Mouse (Mus musculus) liver, adult 2 months (tissue): ENCODE data around the gene Kif5a. TPM values are rescaled to one million over a fixed set of nuclear protein-coding genes. Genes with fewer than 3 reads are reported as not detected.

Experiments used
- DNase-seq: peaks from one replicate; pipeline ENCODE4 v3.0.0-alpha.2; 2011; ENCODE audit warnings: low read depth, low spot score; ENCODE audit errors: extremely low read depth
- H3K27ac ChIP-seq: fragments of 200-500 bp; replicated peaks from 2 replicates; pipeline ENCODE4 v1.5.1; 2012; ENCODE audit warnings: low read depth, mild to moderate bottlenecking, control low read depth, inconsistent platforms, low read length; ENCODE audit not compliant: insufficient read depth
- H3K27me3 ChIP-seq: fragments of 200-500 bp; 2 replicates; pipeline ENCODE4 v1.6.1; 2012; ENCODE audit warnings: mild to moderate bottlenecking, moderate library complexity, low read length, inconsistent platforms; ENCODE audit not compliant: control insufficient read depth, insufficient read depth
- H3K36me3 ChIP-seq: fragments of 200-500 bp; 2 replicates; pipeline ENCODE4 v1.6.1; 2012; ENCODE audit warnings: low read length, inconsistent platforms; ENCODE audit not compliant: control insufficient read depth, insufficient read depth
- H3K4me1 ChIP-seq: fragments of 200-500 bp; 2 replicates; pipeline ENCODE4 v1.6.1; 2011; ENCODE audit warnings: low read length; ENCODE audit not compliant: control insufficient read depth, insufficient read depth
- H3K4me3 ChIP-seq: fragments of 200-500 bp; 2 replicates; pipeline ENCODE4 v1.5.1; 2011; ENCODE audit warnings: low read depth, mild to moderate bottlenecking, control low read depth, low read length, moderate library complexity; ENCODE audit not compliant: insufficient read depth
- H3K79me2 ChIP-seq: fragments of 200-500 bp; 2 replicates; pipeline ENCODE4 v1.6.1; 2012; ENCODE audit warnings: inconsistent platforms, mild to moderate bottlenecking, low read length, moderate library complexity; ENCODE audit not compliant: control insufficient read depth, insufficient read depth
- H3K9ac ChIP-seq: fragments of 200-500 bp; 2 replicates; pipeline ENCODE4 v1.6.1; 2012; ENCODE audit warnings: low read depth, mild to moderate bottlenecking, control low read depth, inconsistent platforms, low read length
- CTCF ChIP-seq: fragments of 200-500 bp; IDR thresholded peaks from 2 replicates; pipeline ENCODE4 v1.5.1; 2011; ENCODE audit warnings: low read depth, low read length, control low read depth
- POLR2A ChIP-seq: fragments of 200-500 bp; IDR thresholded peaks from 2 replicates; pipeline ENCODE4 v1.6.1; 2011; ENCODE audit warnings: low read length, control low read depth; ENCODE audit not compliant: insufficient read depth; ENCODE audit errors: extremely low read depth
- WGBS: fragments of 180-500 bp; shearing (Covaris S2); methylation state at CpG from one replicate; pipeline ENCODE4 v1.1.7; 2018; 5-methylcytosine and 5-hydroxymethylcytosine counted together
- polyA plus RNA-seq: library from polyadenylated mRNA; depleted of rRNA; stranded (reverse); fragments of >200 nt; gene quantifications from 2 replicates; pipeline ENCODE4 v1.2.3, GENCODE M21; 2012
- total RNA-seq: library from RNA; depleted of rRNA; stranded (reverse); fragments of >200 nt; gene quantifications from 2 replicates; pipeline ENCODE4 v1.2.3, GENCODE M21; 2014

Gene Kif5a
- total and polyA plus RNA-seq, 2 experiments, result 0.55 to 10.7 TPM

GRCm38 (mm10) chr10:127188079-127188453, 75.1 kb downstream of the Kif5a start:
- H3K9ac ChIP-seq, result peak overlapping the region; percentile 85
- peak overlapping the region; percentile 78; the same call in 1 of the 2 replicates for H3K4me3 ChIP-seq
- DNase-seq, result no peak
- peaks cover 2% of the 10 kb centered on the region; the same call in 1 of the 2 replicates for H3K4me1 ChIP-seq
- 6% methylated on average over 15 of the region's 21 CpGs for WGBS
- H3K27ac ChIP-seq, result no peak overlapping the region
- H3K27me3 ChIP-seq, result peaks cover 8% of the 10 kb centered on the region
- TF ChIP-seq CTCF, result no peak
- TF ChIP-seq POLR2A, result no peak
- H3K79me2 ChIP-seq, result no peaks in the 10 kb centered on the region
- H3K36me3 ChIP-seq, result no peaks in the 10 kb centered on the region

GRCm38 (mm10) chr10:127187371-127188078, 75.6 kb downstream of the Kif5a start:
- Histone ChIP-seq H3K27ac (no peak overlapping the region), H3K79me2 (no peaks in the 10 kb centered on the region), H3K9ac (no peak overlapping the region), H3K4me3 (no peak overlapping the region), H3K27me3 (peaks cover 8% of the 10 kb centered on the region), H3K36me3 (no peaks in the 10 kb centered on the region), H3K4me1 (peaks cover 2% of the 10 kb centered on the region; the same call in 1 of the 2 replicates)
- no peak for DNase-seq
- TF ChIP-seq CTCF (no peak), POLR2A (no peak)
- 76% methylated on average over 10 of the region's 10 CpGs for WGBS

- no peaks in the 10 kb centered on the region for H3K79me2 ChIP-seq
- peaks cover 2% of the 10 kb centered on the region; the same call in 1 of the 2 replicates for H3K4me1 ChIP-seq
- 96% methylated on average over 1 of the region's 1 CpGs for WGBS
- no peak overlapping the region for H3K27ac ChIP-seq
- TF ChIP-seq POLR2A, result no peak
- no peak for TF ChIP-seq CTCF
- no peak for DNase-seq
- H3K9ac ChIP-seq, result no peak overlapping the region
- H3K27me3 ChIP-seq, result peaks cover 8% of the 10 kb centered on the region
- no peak overlapping the region for H3K4me3 ChIP-seq
- H3K36me3 ChIP-seq, result no peaks in the 10 kb centered on the region
Measured at GRCm38 (mm10) chr10:127186451-127186850, 76.7 kb downstream of the Kif5a start.

- Histone ChIP-seq H3K4me3 (no peak overlapping the region), H3K27me3 (peaks cover 8% of the 10 kb centered on the region), H3K4me1 (peaks cover 2% of the 10 kb centered on the region; the same call in 1 of the 2 replicates), H3K9ac (no peak overlapping the region), H3K36me3 (no peaks in the 10 kb centered on the region), H3K79me2 (no peaks in the 10 kb centered on the region), H3K27ac (no peak overlapping the region)
- DNase-seq, result peak; percentile 40
- no peak for TF ChIP-seq CTCF
- no peak for TF ChIP-seq POLR2A
- 42% methylated on average over 15 of the region's 15 CpGs for WGBS
Measured at GRCm38 (mm10) chr10:127185506-127185905, 77.6 kb downstream of the Kif5a start.

GRCm38 (mm10) chr10:127185101-127185500, 78.0 kb downstream of the Kif5a start:
- no peak for TF ChIP-seq CTCF
- no peak for TF ChIP-seq POLR2A

GRCm38 (mm10) chr10:127183759-127184158, 79.4 kb downstream of the Kif5a start:
- peak overlapping the region; percentile 19; the same call in 1 of the 2 replicates for H3K4me3 ChIP-seq
- no peaks in the 10 kb centered on the region for H3K79me2 ChIP-seq
- no peaks in the 10 kb centered on the region for H3K36me3 ChIP-seq
- DNase-seq, result no peak
- TF ChIP-seq POLR2A, result no peak
- no peak for TF ChIP-seq CTCF
- H3K9ac ChIP-seq, result no peak overlapping the region; the same call in 1 of the 2 replicates
- no peak overlapping the region for H3K27ac ChIP-seq
- WGBS, result 16% methylated on average over 20 of the region's 20 CpGs
- H3K4me1 ChIP-seq, result peaks cover 2% of the 10 kb centered on the region
- peaks cover 12% of the 10 kb centered on the region for H3K27me3 ChIP-seq

More at GRCm38 (mm10) chr10:127185101-127185500, 78.0 kb downstream of the Kif5a start:
- Histone ChIP-seq H3K9ac (no peak overlapping the region), H3K36me3 (no peaks in the 10 kb centered on the region), H3K4me3 (no peak overlapping the region), H3K4me1 (peaks cover 2% of the 10 kb centered on the region; the same call in 1 of the 2 replicates), H3K27me3 (peaks cover 11% of the 10 kb centered on the region), H3K79me2 (no peaks in the 10 kb centered on the region), H3K27ac (no peak overlapping the region)
- no peak for DNase-seq
- 71% methylated on average over 9 of the region's 9 CpGs for WGBS
